Mouse (Mus musculus) c-Kit-positive CD71-negative TER-119-negative erythroid progenitor cells, embryonic 14.5 days (primary cell): ENCODE data around the gene Inafm1.
"Not testable (repeated sequence)": the region's sequence is repeated elsewhere in the genome, so short reads cannot be mapped to it uniquely, and the experiment has no call there.

Source experiments
- DNase-seq: peaks from one replicate; pipeline ENCODE4 v3.0.0-alpha.2; 2013; ENCODE audit warnings: low read depth

Gene Inafm1

DNA sequence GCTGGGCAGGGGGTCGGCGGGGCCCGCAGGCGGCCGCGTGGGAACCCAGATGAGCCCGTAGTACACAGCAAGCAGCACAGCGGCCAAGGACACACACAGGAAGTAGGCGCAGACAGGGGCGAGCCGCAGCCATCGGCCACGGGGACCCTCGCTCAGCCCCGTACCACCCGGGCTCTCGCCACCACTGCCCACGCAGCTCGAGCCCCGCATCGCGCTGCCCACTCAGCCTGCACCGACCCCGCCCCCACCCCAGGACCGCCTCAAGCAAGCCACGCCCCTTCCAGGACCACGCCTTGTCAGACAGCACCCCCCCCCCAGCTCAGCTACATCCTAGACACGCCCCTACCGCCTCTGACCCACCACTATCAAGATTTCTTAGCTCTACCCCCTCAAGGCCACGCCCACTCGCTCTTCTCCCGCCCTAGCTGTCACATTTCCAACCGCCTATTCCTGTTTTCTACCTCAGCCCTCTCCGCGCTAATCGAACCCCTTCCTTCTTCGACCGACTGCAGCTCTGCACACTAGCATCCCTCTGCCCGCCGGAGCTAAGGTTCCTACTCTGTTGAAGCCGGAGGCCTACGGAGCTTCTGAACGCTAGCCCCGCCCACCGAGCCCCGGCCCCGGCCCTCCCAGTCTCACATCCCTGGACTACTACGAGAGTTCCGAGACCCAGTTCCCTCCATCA, at the start of gene Inafm1:
Gene Inafm1, minus strand, starts transcription at position 537 of the 685 bp plus-strand sequence.
- peak; percentile 85 for DNase-seq

DNA sequence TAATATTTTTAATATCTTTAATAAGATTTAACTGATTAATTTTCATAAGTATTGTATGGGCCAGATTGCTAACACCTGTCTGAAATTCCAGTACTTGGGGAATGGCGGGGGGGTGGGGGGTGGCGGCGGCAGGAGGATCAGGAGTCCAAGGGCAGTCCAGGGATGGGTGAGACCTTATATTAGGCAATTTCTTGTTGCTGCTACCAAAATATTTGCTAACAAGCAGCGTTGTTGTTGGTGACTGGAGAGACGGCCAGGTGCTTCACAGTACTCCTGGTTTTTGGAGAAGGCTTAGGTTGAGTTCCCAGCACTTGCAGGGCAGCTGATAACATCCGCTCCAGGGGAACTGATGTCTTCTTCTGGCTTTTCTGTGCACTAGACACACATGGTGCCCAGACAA, 47.1 kb upstream of the Inafm1 start:
- no peak for DNase-seq

DNA sequence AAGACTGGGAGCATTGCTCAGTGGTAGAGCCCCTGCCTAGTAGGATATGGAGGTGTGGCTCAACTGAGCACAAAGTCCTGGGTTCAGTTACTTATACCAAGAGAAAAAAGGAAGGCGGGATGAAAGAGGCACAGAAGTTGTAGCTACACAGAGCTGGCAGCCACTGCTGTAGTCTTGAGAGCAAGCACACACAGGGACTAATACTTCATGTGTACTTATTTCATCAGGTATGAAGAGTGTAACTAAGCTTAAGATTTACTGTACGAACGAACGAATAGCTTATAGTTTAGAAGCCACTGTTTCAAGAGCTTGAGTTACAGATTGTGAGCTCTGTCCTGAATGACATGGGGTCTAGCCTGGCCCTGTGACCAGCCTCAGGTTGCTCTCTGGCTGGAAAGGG, 45.8 kb upstream of the Inafm1 start:
- DNase-seq = no peak

DNA sequence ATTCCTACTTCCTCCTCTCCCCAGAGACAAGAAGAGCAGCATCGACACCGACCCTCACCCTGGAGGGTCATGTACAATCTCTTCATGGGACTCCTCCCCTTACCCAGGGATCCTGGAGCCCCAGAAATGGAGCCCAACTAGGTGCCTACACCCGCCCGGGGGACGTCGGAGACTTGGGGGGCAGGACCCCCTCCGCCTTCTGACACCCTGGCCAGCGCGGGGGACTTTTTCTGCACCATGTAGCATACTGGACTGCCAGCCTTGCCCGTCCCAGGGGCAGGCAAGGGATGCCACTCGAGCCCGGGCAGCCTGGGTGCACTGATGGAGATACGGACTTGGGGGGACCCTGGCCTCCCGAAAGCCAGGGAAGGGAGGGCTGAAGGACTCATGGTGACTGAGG, 43.7 kb upstream of the Inafm1 start:
- no peak for DNase-seq

DNA sequence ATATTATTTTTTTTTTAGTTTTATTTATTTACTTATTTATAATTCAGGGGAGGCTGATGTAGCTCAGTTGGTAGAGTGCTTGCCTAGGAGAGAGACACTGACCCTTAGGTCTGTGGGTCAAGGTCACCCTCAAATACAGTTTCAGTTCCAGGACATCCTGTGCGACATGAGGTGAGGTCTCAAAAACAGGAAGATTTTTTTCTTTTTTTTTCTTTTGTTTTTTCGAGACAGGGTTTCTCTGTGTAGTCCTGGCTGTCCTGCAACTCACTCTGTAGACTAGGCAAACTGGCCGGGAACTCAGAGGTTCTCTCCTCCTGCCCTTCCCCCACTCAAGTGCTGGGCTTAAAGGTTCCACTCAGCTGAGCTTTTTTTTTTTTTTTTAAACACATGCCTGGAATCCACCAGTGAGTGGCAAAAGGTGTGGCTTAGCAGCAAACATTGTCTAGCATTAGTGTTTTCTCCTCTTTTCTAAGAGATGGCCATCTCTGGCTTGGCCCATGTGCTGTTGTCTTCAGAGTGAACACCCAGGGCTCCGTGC, 41.9 kb upstream of the Inafm1 start:
- no peak for DNase-seq

DNA sequence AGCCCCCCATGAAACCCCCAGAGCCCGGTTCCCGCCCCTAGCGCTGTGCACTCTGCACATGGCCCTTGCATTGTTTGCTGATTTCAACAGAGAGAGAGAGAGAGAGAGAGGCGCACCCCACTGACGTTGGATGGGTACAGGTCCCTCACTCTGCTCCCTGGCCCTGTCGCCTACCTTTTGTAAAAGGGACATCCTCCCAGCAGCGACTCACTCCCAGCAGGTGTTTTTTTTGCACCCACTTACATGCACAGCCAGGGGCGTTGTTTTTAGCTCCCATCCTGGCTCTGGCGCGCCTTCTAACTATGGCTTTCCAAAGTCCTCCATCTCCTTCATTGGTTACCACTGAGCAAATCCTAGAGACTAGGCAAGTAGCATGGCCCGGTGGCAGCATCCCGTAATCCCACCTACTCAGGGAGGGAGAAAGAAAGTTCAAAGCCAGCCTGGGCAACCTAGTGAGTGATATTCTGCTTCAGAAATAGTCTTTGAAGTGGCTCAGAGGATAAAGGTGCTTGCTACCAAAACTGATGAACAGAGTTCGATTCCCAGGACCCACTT, 40.9 kb upstream of the Inafm1 start:
- DNase-seq = no peak

DNA sequence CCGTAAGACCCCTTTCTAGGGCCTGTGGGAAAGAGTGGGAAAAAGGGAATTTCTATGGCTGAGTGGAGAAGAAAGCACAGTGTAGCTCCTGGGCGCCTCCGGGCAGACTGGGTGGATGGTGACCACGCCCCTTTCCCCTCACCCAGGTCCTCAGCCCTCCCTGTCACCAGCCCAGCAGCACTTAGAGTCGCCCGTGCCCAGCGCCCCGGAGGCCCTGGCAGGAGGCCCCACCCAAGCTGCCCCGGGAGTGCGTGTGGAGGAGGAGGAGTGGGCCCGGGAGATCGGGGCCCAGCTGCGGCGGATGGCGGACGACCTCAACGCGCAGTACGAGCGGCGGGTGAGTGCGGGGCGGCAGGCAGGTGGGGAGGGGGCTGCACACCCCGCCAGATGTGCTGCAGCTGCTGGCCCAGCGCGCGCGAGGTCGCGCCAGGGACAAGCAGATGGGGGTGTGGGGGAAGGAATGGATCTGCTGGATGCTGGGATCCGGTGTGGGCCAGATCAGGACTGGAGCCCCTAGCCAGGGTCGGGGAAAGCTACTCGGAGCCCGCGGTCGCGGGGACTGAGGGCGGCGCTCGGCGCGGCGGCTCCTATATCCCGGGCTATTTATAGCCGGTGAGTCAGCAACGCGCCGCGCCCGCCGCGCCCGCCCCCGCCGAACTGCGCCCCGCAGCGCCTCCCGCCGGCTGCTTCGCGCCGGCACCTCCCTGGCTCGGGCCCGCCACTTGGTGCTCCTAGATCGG, 40.2 kb upstream of the Inafm1 start:
- DNase-seq = peak; percentile 63

DNA sequence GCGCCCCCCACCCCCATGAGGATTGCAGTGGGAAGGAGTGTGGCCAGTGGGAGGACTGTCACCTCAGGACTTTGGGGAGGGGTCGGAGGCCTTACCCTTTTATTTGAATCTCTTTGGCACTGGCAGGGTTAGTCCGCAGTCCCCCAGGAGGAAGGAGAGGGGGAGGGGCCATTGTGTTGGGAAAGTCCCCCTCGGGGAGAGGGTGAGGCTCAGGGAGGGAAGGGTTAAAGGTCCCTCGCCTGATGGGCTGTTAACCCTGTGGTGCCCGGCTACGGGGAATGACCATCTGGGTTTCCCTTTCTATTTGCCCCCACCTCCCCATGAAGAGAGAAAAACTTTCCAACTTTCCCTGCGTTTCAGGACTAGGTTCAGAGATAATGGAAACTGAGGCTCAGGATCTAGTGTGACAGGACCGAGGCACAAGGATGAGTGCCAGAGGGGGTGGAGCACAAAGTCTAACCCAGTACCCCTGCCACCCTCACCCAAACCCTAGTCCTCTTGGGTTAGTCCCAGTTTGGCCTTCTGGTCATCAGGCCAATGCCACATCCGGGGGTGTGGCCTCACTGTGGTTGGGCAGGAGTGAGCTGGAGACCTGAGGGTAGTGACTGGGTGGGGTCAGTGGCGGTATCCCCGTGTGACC, 39.4 kb upstream of the Inafm1 start:
- DNase-seq = peak; percentile 63

DNA sequence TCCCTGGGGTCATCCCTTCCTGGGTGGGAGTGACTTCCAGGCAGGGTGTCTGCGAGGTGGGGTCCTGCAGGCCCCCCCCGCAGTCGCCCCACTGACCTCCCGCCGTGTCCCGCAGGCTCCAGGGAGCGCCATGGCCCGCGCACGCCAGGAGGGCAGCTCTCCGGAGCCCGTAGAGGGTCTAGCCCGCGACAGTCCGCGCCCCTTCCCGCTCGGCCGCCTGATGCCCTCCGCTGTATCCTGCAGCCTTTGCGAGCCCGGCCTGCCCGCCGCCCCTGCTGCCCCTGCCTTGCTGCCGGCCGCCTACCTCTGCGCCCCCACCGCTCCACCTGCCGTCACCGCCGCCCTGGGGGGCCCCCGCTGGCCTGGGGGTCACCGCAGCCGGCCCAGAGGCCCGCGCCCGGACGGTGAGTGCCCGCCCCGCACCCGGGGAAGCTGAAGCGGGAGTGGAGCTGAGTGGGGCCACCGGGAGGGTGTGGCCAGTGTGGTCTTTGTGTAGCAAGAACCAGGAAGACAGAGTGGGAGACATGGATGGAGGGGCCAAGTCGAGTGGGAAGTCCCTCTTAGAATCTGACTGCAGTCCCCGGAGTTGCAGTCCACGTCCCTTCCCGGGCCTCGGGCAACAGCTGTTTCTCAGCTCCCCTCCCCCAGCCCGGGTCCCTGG, 38.7 kb upstream of the Inafm1 start:
- DNase-seq = no peak

DNA sequence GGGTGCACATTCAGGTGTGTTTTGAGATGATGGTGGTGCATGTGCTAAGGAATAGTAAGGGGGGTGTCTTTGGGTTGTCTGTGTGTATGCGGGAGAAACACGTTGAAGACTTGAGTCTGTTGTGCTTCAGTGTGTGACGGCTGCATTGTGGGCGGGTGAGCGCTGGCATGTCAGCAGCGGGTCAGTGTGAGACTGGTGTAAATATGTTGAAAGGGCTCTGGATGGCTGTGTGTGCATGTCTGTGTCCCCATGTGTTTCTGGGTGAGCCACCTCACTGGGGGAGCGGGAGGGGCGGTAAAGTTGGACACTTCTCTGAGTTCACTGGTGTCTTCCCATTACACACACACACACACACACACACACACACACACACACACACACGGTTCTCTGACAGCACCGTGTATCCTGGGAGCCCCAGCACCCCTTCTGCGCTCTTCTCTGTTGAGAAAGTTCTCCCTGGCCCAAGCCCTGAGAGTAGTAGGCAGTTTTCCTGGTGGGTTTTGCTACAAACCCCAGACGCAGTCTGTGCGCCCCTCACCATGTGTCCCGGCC, 38.1 kb upstream of the Inafm1 start:
- peak; percentile 14 for DNase-seq

DNA sequence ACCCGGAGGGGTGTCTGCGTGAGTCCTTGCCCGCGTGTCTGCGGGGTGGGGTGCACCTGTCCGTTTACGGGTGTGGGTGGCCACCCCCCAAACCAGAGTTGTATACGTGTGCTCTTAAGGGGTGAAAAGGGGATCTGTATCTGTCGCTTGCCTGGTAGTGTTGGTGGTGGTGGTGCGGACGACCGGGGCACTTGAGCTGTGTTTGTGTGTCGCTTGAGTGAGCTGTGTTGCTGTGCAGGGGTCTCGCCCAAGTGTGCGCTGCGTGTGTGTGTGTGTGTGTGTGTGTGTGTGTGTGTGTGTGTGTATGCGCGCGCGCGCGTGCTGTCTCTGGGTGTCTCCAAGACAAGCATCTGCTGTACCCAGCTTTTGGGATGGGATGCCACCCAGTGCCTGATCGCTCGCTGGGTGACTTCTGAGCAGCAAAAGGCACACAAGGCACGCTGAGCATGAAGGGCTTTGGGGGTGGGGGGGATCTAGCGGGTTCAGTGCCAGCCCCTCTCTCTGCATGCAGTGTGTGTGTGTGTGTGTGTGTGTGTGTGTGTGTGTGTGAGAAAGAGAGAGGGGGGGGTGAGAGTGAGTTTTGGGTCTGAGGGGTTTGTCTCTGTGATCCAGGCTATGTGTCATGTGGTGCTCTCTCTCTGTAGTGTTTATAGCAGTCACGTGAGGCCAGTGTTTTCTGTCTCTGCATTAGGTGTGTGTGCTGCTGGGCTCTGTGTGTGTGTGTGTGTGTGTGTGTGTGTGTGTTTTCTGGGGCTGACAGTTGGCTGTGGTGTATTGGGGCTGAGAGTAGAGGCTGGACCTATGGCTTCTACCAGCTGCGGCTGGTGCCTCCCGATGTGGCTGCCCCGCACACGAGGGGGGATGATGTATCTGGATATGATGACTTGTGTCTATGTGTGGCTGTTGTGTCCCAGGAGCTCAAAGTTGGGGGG, 37.4 kb upstream of the Inafm1 start:
- peak; percentile 25 for DNase-seq

DNA sequence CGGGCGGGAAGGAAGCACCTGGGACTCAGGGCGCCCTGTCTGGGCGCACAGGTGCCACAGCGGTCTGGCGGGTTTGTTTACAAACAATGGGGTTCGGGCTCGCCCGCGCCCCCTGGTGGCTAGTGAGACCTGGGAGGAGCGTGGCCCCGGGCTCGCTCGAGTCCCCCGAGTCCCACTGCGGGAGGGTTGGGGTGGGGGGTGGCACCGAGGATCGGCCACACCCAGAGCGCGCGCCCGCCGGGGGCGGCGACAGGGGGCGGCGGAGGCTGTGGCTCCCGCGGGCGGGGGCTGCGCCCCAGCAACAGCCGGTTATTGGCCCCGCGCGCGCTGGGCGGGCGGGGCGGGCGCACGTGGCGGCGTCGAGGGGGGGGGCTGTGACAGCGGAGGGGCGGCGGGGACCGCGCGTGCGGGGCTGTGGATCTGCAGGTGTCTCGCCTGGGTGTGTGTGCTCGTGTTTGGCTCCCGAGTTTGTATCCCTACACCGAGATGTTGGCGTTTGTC, 36.7 kb upstream of the Inafm1 start:
- peak; percentile 85 for DNase-seq

DNA sequence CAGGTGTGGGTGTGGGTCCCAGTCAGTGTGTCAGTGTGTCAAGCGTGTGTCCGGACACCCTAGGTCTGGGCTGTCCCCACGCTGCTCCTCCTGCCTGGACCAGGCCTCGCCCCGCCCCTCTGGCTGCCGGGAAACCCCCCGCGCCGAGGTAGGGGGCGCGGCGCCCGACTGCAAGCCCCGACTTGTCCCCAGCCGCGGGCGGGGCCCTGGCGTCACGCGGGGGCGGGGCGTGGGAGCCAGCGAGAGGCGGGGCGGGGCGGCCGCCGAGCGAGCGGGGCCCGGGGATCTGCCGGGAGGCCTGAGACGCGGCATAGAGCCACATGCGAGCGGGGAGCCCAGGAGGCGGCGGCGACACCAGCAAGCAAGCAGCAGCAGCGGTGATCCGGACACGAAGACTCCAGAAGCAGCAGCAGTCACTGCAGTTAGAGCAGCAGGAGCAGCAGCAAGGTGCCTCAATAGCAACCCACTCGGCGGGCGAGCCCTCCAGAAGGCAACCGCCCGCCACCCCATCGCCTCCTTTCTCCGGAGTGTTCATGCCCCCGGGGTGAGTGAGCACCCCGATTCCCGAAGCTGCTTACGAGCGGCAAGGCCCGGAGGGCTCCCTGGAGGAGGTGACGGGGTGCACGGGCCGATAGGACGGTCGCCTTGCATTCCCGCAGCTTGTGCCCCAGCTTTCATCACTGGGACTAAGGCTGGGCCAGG, 36.1 kb upstream of the Inafm1 start:
- peak; percentile 69 for DNase-seq

DNA sequence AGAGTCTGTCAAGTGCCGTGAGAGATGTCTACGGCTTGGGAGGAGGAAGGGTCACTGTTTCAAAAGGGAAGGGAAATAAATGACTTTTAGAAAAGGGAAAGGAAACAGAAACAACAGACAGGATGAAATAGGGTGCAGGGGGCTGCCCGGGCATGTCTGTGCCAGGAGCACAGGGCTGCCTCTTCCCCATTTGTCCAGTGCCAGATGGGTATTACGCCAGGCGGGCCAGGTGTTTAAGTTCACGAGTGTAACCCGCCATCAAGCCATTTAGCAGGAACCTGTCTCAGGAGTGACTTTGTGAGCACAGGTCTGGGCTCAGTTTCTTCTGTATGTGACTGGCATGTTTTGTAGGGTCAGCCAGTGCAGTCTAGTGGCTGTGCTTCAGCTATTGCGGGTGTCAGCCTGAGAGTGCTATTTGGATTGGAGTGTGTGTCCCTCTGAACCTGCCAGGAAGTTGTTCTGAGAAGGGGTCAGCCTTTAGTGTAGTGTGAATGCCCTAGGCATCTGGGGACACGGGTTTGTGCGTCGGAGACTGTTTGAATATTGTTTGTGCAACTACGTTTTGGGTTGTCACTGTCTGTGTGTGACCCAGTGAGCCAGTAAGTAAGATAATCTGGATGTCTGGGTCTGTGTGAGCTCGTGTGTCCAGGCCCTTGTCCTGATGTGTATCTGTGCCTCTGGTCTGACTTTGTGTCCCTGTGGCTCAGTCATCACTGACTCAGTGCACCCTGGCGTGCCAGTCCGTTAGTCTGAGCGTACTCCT, 35.3 kb upstream of the Inafm1 start:
- peak; percentile 32 for DNase-seq

DNA sequence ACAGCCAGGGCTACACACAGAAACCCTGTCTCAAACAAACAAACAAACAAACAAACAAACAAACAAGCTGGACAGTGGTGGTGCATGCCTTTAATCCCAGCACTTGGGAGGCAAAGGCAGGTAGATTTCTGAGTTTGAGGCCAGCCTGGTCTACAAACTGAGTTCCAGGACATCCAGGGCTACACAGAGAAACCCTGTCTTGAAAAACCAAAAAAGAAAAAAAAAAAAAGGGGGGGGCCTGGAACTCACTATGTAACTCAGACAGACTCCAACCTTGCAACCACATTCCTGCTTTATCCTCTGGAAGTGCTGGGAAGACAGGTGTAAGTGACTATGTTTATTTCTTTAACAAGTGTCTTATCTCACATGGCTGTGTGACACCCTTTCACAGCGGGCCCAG, 34.7 kb upstream of the Inafm1 start, which contains the start of gene Bbc3:
Gene Bbc3, plus strand, starts transcription at position 301 of the 400 bp plus-strand sequence.
- DNase-seq = not testable (repeated sequence)

DNA sequence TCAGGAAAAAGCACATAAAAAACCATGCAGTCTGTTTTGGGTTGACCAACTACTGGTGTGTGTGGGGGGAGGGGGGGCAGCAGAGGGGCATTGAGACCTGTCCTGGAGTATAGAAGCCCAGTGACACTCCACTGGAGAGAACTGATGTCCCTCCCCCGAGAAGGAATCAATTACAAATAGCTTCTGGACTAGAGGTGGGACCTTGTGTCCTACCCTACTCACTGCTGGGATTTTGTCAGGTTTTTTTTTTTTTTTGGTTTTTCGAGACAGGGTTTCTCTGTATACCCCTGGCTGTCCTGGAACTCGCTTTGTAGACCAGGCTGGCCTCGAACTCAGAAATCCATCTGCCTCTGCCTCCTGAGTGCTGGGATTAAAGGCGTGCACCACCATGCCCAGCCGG, 33.7 kb upstream of the Inafm1 start:
- not testable (repeated sequence) for DNase-seq

DNA sequence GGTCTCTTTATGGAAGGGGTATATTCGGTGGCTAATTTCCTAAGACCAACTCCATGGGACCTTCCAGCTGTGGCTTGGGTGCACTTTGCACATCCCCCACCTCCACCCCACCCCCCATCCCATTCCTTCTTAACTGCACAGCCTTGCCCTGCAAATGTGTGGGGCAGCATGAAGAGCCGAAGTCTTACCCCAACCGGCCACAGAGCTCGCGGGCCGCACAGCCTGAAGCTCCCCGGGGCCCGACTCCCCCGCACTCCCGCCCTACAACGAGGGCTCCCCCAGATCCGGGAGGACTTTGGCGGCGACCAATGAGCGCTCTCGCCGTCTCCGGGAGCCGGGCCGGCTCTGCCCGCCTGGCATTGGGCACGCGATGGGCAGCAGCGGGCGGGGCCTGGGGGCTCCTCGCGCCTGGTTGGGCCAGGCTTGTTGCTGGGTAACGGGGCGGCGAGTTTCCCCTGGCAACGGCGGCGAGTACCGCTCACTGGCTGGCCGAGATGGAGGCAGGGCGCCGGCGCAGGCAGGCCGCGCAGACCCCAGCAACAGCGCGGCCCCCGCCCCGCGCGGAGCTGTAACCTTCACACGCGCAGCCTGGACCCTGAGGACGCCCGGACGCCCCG, 26.1 kb upstream of the Inafm1 start:
- DNase-seq = peak; percentile 25

DNA sequence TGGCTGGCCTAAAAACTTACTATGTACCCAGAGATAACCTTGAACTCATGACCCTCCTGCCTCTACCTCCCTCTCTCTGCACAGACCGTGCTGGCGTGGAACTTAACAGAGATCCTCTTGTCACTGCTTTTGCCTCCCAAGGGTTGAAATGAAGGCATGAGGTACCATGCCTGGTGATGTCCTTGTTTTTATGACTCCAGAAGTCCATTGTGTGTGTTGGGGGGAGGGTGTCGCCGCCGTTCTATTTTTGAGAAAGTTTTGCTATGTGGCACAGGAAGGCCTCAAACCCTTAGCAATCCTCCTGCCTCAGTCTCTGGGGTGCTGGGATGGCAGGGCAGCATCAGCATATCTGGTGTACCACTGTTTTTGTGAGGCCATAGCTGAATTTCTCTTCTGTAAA, 25.5 kb upstream of the Inafm1 start:
- no peak for DNase-seq
